Mouse (Mus musculus): Measurements from ENCODE around the gene Pde9a. TPM values are rescaled to one million over a fixed set of nuclear protein-coding genes. Genes with fewer than 3 reads are reported as not detected.

The Pde9a gene
- polyA plus RNA-seq, 3 experiments from 2014 or later: not detected

GRCm38 (mm10) chr17:31519344-31519945, 133.4 kb downstream of the Pde9a start:
- ATAC-seq: peak; percentile 18

DNA sequence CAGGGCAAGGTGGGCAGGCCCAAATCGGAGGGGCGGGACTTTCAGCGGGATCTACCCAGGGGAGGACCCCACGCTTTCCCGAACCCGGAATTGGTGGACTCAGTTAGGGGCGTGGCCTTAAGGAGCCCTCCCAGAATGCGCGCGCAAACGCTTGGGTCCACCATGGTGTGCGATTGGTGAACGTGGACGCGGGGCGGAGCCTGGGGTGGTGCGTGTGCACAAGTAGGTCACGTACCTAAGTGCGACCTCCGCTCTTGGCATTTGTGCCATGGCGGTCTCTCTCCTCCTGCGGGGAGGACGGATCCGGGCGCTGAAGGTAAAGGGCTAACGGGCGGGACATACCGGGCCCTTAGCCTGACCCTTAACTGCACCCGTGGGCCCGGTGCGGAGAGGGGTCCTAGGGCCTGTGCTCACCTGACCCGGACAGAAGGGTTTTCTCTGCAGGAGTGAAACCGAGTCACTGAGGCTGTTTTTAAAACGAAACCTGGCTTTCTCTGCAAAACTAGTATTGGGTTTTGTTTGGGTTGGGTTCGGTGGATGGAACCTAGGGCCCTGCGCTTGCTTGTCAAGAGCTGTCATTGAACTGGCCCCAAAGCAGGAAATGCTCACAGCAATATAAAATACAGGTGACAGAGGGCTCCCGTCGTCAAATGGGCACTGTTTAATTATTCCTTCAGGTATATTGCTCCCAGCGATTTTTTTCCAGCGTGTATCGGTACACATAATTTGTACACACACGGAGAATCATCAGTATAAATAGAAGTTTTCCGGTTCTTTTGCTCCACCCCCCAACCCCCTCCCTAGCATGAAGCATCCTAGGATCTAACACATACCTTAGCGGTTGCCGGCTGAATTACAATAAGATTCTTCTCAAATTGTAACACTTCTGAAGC, 134.2 kb downstream of the Pde9a start, which contains the start of the genes Wdr4 and Ndufv3:
TSS of gene Wdr4 (minus strand) at position 35 of the 893 bp plus-strand sequence.
TSS of gene Ndufv3 (plus strand) at position 170 of the 893 bp plus-strand sequence.
- ATAC-seq: peak; percentile 97

- ATAC-seq: no peak
These were observed 134.9 kb downstream of the Pde9a start for GRCm38 (mm10) chr17:31520895-31521294.

GRCm38 (mm10) chr17:31521948-31522347, 135.9 kb downstream of the Pde9a start:
- ATAC-seq: no peak

DNA sequence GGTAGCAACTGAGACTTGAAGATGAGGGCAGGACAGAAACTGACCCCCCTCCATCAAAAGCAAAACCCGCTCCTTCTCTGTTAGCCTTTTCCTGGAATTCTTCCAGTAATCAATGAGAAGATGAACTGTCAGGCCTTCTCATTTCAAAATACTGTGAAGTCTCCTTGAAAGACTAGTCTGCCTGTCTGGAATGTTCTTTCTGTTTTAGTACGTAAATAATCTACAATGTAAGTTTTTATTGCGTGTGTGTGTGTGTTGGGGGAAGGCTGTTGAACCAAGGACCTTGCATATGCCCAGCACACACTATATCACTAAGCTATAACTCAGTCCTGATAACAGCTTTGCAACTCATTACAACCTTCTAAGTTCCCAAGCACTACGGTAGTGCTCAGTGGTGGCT, 139.1 kb downstream of the Pde9a start:
- ATAC-seq: no peak

- no peak for ATAC-seq
These were observed 139.8 kb downstream of the Pde9a start for GRCm38 (mm10) chr17:31525816-31526215.

Other genes starting within 250 kb of the Pde9a start
- not detected for gene Tff2, start 241.9 kb upstream of the Pde9a start, polyA plus RNA-seq (2017; shearing (Covaris generic))
- gene Tff1, start 220.9 kb upstream of the Pde9a start, polyA plus RNA-seq (2017; shearing (Covaris generic)): under 1 TPM in 1 of 3 experiments, not detected in 2; 0.70 TPM
- gene Tmprss3, start 187.2 kb upstream of the Pde9a start, polyA plus RNA-seq (2017; shearing (Covaris generic)): 1 to 10 TPM; 1.3 to 5.3 (median 4.6) TPM
- gene Ubash3a, start 178.3 kb upstream of the Pde9a start, polyA plus RNA-seq (2017; shearing (Covaris generic)): 100 to 1,000 TPM; 224 to 328 (median 255) TPM
- gene Rsph1, start 108.8 kb upstream of the Pde9a start, polyA plus RNA-seq (2017; shearing (Covaris generic)): 1 to 10 TPM in 2 of 3 experiments, under 1 TPM in 1; 0.55 to 4.8 (median 1.3) TPM
- 10 to 100 TPM; 19.0 to 39.4 (median 23.5) TPM for gene Slc37a1, start 99.4 kb upstream of the Pde9a start, polyA plus RNA-seq (2017; shearing (Covaris generic))
- gene Wdr4, start 133.8 kb downstream of the Pde9a start, polyA plus RNA-seq (2017; shearing (Covaris generic)): 10 to 100 TPM; 11.4 to 17.7 (median 17.7) TPM
- gene Ndufv3, start 133.9 kb downstream of the Pde9a start, polyA plus RNA-seq (2017; shearing (Covaris generic)): 100 to 1,000 TPM; 229 to 248 (median 246) TPM
- gene Pknox1, start 178.5 kb downstream of the Pde9a start, polyA plus RNA-seq (2017; shearing (Covaris generic)): 10 to 100 TPM; 42.0 to 53.1 (median 44.8) TPM